ENCODE assay signal across 37 mouse cellular contexts in genomic region chr7:135553550-135553949, GRCm38 (mm10). TPM values are rescaled to one million over a fixed set of nuclear protein-coding genes. Genes with fewer than 3 reads are reported as not detected.
DNase-seq lines count a peak whose midpoint lies in the region; ATAC-seq and TF ChIP-seq lines count a peak whose summit lies in the region.
"Had no signal": no experiment of that assay in that cellular context is flagged by ENCODE, and none has a peak within 500 bp of the region (broad histone marks: within the 10 kb centered on the region; RNA-seq: fewer than 3 reads in every experiment).

No protein-coding gene starts in this region.

- no peak overlapping the region for H3K27ac ChIP-seq in MEL (ENCODE audit: control insufficient read depth, low read depth, low read length)
- H3K27ac ChIP-seq: embryonic facial prominence, embryonic 10.5 days; embryonic facial prominence, embryonic 13.5 days; forebrain, embryonic 12.5 days; forebrain, embryonic 15.5 days; hindbrain, embryonic 10.5 days; hindbrain, embryonic 13.5 days; intestine, embryonic 15.5 days had no signal

- no peak for TF ChIP-seq POLR2A in MEL (IDR thresholded peaks at IDR 0.05; ENCODE audit: control insufficient read depth in 1 of 2, insufficient read depth in 1 of 2, low read depth in 1 of 2, low read length in 2 of 2, poor library complexity in 1 of 2)

- no peaks in the 10 kb centered on the region for H3K9me3 ChIP-seq in MEL (replicated peaks; ENCODE audit: insufficient read depth, low read length)
- H3K9me3 ChIP-seq: embryonic facial prominence, embryonic 10.5 days; embryonic facial prominence, embryonic 13.5 days; forebrain, embryonic 12.5 days; forebrain, embryonic 15.5 days; hindbrain, embryonic 10.5 days; hindbrain, embryonic 13.5 days; intestine, embryonic 15.5 days had no signal

- no peak overlapping the region for H3K9ac ChIP-seq in MEL (ENCODE audit: control insufficient read depth, low read depth, low read length, poor library complexity, severe bottlenecking)
- H3K9ac ChIP-seq: embryonic facial prominence, embryonic 13.5 days; forebrain, embryonic 12.5 days; forebrain, embryonic 15.5 days; hindbrain, embryonic 13.5 days; intestine, embryonic 15.5 days had no signal

- TF ChIP-seq EP300 in MEL (IDR thresholded peaks at IDR 0.05; ENCODE audit: low read depth in 1 of 2, low read length in 2 of 2) = no peak

- peak; percentile 61 for ATAC-seq in granulocyte monocyte progenitor cell, adult 5-6 weeks (replicated peaks; ENCODE audit: poor library complexity, severe bottlenecking)
- peak; percentile 76 for ATAC-seq in megakaryocyte-erythroid progenitor cell, adult 5-6 weeks (replicated peaks; ENCODE audit: low FRiP score, low TSS enrichment, poor library complexity, severe bottlenecking)
- ATAC-seq: activated CD4-positive, CD25-positive, alpha-beta regulatory T cell, adult 4 months; CD4-positive, CD25-positive, alpha-beta regulatory T cell, adult 4 months; forebrain, embryonic 15.5 days; hindbrain, embryonic 16.5 days; intestine, embryonic 15.5 days; Patski had no signal

- no peak for TF ChIP-seq RAD21 in MEL (IDR thresholded peaks at IDR 0.05; ENCODE audit: low read depth, low read length)

- no peak for TF ChIP-seq CTCF in MEL (IDR thresholded peaks at IDR 0.05 in 2 of 3, conservative IDR thresholded peaks at IDR 0.05 in 1 of 3; ENCODE audit: control insufficient read depth in 1 of 3, insufficient read depth in 1 of 3, low read depth in 2 of 3, low read length in 3 of 3, poor library complexity in 1 of 3, severe bottlenecking in 1 of 3)

- intact Hi-C loops in left cerebral cortex, postnatal 36 days (cut with DNase I) = no loop called here

- no peaks in the 10 kb centered on the region for H3K27me3 ChIP-seq in MEL (ENCODE audit: control insufficient read depth in 1 of 2, insufficient read depth in 2 of 2, low read length in 2 of 2)
- H3K27me3 ChIP-seq: forebrain, embryonic 12.5 days; forebrain, embryonic 15.5 days; intestine, embryonic 15.5 days; Patski had no signal

- no peak overlapping the region for H3K4me3 ChIP-seq in MEL (ENCODE audit: control insufficient read depth in 1 of 2, insufficient read depth in 1 of 2, low read depth in 2 of 2, low read length in 2 of 2)
- H3K4me3 ChIP-seq: embryonic facial prominence, embryonic 10.5 days; embryonic facial prominence, embryonic 13.5 days; erythroblast, embryonic 14.5 days; forebrain, embryonic 12.5 days; forebrain, embryonic 15.5 days; hindbrain, embryonic 10.5 days; hindbrain, embryonic 13.5 days; intestine, embryonic 15.5 days had no signal

- H3K4me1 ChIP-seq in MEL (ENCODE audit: control insufficient read depth in 1 of 2, insufficient read depth in 2 of 2, low read length in 2 of 2) = peaks cover 0 to 15% of the 10 kb centered on the region in 2 experiments
- H3K4me1 ChIP-seq: forebrain, embryonic 12.5 days; forebrain, embryonic 15.5 days; intestine, embryonic 15.5 days had no signal

- H3K79me2 ChIP-seq in MEL (ENCODE audit: control insufficient read depth, insufficient read depth, low read length, poor library complexity) = no peaks in the 10 kb centered on the region

- H3K36me3 ChIP-seq in MEL (ENCODE audit: control insufficient read depth in 1 of 2, insufficient read depth in 2 of 2, low read length in 2 of 2) = peaks cover 0 to 12% of the 10 kb centered on the region in 2 experiments; a peak in 3 of 4 replicates
- H3K36me3 ChIP-seq: embryonic facial prominence, embryonic 10.5 days; embryonic facial prominence, embryonic 13.5 days; forebrain, embryonic 12.5 days; forebrain, embryonic 15.5 days; hindbrain, embryonic 10.5 days; hindbrain, embryonic 13.5 days; intestine, embryonic 15.5 days had no signal

- DNase-seq in 416B (ENCODE audit: low read depth) (peak; percentile 50), MEL (ENCODE audit: low read depth, low spot score) (peak; percentile 33), adipocyte (ENCODE audit: low spot score) (no peak)
- DNase-seq in urinary bladder, postnatal 36 days (ENCODE audit: low spot score in 2 of 2) = no peak
- no peak for DNase-seq in left cerebral cortex, postnatal 36 days (ENCODE audit: low spot score in 2 of 2)
- DNase-seq: adrenal gland, postnatal 10 days; adrenal gland, postnatal 36 days; cerebellum, adult 11 months; cerebellum, adult 2 months; cerebellum, adult 9-11 months; cerebellum, postnatal 25 days; embryo, embryonic 11 days; gastrocnemius, postnatal 36 days; heart, adult 11 months; heart, postnatal 36 days had no signal

TF ChIP-seq in MEL, 35 proteins besides CTCF, POLR2A, EP300 and RAD21:
- no peak for TF ChIP-seq KAT2A (conservative IDR thresholded peaks at IDR 0.05; ENCODE audit: low read depth, low read length)
- no peak for TF ChIP-seq TCF12 (IDR thresholded peaks at IDR 0.05; ENCODE audit: low read depth, low read length)
- TF ChIP-seq POLR2AphosphoS5 (IDR thresholded peaks at IDR 0.05; ENCODE audit: borderline replicate concordance, low read depth, low read length) = no peak
- no peak for TF ChIP-seq JUND (IDR thresholded peaks at IDR 0.05; ENCODE audit: low read depth, low read length)
- TF ChIP-seq UBTF (IDR thresholded peaks at IDR 0.05; ENCODE audit: borderline replicate concordance, insufficient read depth, low read depth, low read length) = no peak
- TF ChIP-seq HCFC1 (IDR thresholded peaks at IDR 0.05; ENCODE audit: low read depth, low read length) = no peak
- TF ChIP-seq POLR2AphosphoS2 (IDR thresholded peaks at IDR 0.05; ENCODE audit: low read length) = no peak
- TF ChIP-seq ELF1 (IDR thresholded peaks at IDR 0.05; ENCODE audit: low read depth, low read length) = no peak
- no peak for TF ChIP-seq ZC3H11A (IDR thresholded peaks at IDR 0.05; ENCODE audit: low read depth, low read length)

RNA-seq across cellular contexts. Expression of gene Ptpre, which starts 16.3 kb away (rescaled TPM):
- 4.9 and 6.9 TPM in 2 replicates for total RNA-seq in MEL (2012; rRNA removed)
- polyA plus RNA-seq in MEL (2012; ENCODE audit: insufficient read depth in 1 of 2, insufficient read length in 2 of 2, low read depth in 1 of 2, low replicate concordance in 2 of 2, missing spikeins in 1 of 2) = 10 to 100 TPM in 1 of 2 experiments, not detected in 1; 12.9 TPM
- total RNA-seq in granulocyte monocyte progenitor cell, adult 5-6 weeks (2014; fragmentation: Nextera tagmentation) = 74.9 and 86.6 TPM in 2 replicates
- 48.3 and 49.8 TPM in 2 replicates for total RNA-seq in granulocyte monocyte progenitor cell, adult 5-6 weeks (2017)
- 33.6 and 33.9 TPM in 2 replicates for total RNA-seq in megakaryocyte-erythroid progenitor cell, adult 5-6 weeks (2014; fragmentation: Nextera tagmentation)
- 21.4 and 39.7 TPM in 2 replicates for total RNA-seq in megakaryocyte-erythroid progenitor cell, adult 5-6 weeks (2017)
- total RNA-seq in left cerebral cortex, postnatal 36 days (2021) = 10 to 100 TPM; 23.1 to 28.7 TPM

RNA-seq across cellular contexts. Expression of gene Clrn3, which starts 25.1 kb away (rescaled TPM):
- total RNA-seq in MEL (2012; rRNA removed) = not detected in 2 replicates
- not detected for polyA plus RNA-seq in MEL (2012; ENCODE audit: insufficient read depth in 1 of 2, insufficient read length in 2 of 2, low read depth in 1 of 2, low replicate concordance in 2 of 2, missing spikeins in 1 of 2)
- total RNA-seq in granulocyte monocyte progenitor cell, adult 5-6 weeks (2014; fragmentation: Nextera tagmentation) = not detected in 2 replicates
- 0.04 TPM in 1 of 2 replicates, not detected in the other for total RNA-seq in granulocyte monocyte progenitor cell, adult 5-6 weeks (2017)
- total RNA-seq in megakaryocyte-erythroid progenitor cell, adult 5-6 weeks (2014; fragmentation: Nextera tagmentation) = not detected in 2 replicates
- not detected in 2 replicates for total RNA-seq in megakaryocyte-erythroid progenitor cell, adult 5-6 weeks (2017)
- total RNA-seq in left cerebral cortex, postnatal 36 days (2021) = not detected
- total RNA-seq: adrenal gland, adult 18-20 months; adrenal gland, postnatal 10 days; adrenal gland, postnatal 36 days; ES-E14; gastrocnemius, adult 8-10 months; gastrocnemius, postnatal 36 days; heart, postnatal 36 days had no signal
- polyA plus RNA-seq: activated CD4-positive, CD25-positive, alpha-beta regulatory T cell, adult 4 months; C2C12; CD4-positive, CD25-positive, alpha-beta regulatory T cell, adult 4 months; cerebellum, adult 2 months; cortical plate, adult 2 months; embryonic facial prominence, embryonic 10.5 days; embryonic facial prominence, embryonic 13.5 days; erythroblast, embryonic 14.5 days; forebrain, embryonic 12.5 days; forebrain, embryonic 15.5 days; heart, embryonic 11.5 days; heart, embryonic 14.5 days; heart, postnatal 0 days; hindbrain, embryonic 10.5 days; hindbrain, embryonic 16.5 days; Patski had no signal

Comparison
In these comparisons a context has a peak if more than half of its experiments do, and no peak if none do; other contexts are left out.
1. DNase-seq: peak in 416B (single experiment) and MEL (single experiment); none in adipocyte (single experiment), urinary bladder, postnatal 36 days (0 of 2) and left cerebral cortex, postnatal 36 days (0 of 2).